In the genomic region with DNA sequence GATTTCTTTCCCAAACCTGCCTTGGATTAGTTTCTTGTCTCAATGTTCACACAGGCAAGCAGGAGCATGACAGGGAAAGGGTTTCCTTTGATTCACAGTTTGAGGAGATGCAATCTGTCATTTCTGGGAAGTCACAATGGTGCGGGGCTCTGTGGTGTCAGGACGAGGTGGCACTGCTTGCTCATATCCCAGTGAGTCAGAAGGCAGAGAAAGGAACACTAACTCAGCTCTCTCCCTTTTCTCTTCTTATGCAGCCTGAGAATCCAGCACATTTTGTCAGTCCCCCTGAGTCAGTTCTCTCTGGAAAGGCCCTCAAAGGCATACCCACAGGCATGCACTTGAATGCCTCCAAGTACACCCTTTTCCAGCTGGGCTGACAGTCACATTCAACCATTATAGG, we compare ENCODE assay signal across 32 mouse cellular contexts.
DNase-seq lines count a peak whose midpoint lies in the region; ATAC-seq and TF ChIP-seq lines count a peak whose summit lies in the region.
"Had no signal": no experiment of that assay in that cellular context is flagged by ENCODE, and none has a peak within 500 bp of the region (broad histone marks: within the 10 kb centered on the region; RNA-seq: fewer than 3 reads in every experiment).

No protein-coding gene starts in this region.

- no peak for ATAC-seq in hindbrain, embryonic 11.5 days (ENCODE audit: low FRiP score)
- ATAC-seq: hindbrain, postnatal 0 days; intestine, embryonic 15.5 days; lung, postnatal 0 days had no signal

- TF ChIP-seq CTCF in brain, embryonic 14.5 days (IDR thresholded peaks at IDR 0.05; ENCODE audit: borderline replicate concordance, extremely low read depth, insufficient read depth, insufficient read length): no peak
- no peak for TF ChIP-seq CTCF in olfactory bulb, adult 2 months (IDR thresholded peaks at IDR 0.05; ENCODE audit: insufficient read depth, low read depth, low read length)

- no peak overlapping the region for H3K4me3 ChIP-seq in olfactory bulb, adult 2 months (ENCODE audit: insufficient read depth, low read depth, low read length)
- no peak overlapping the region for H3K4me3 ChIP-seq in hindbrain, embryonic 11.5 days (ENCODE audit: low read depth, low read length)
- H3K4me3 ChIP-seq: embryonic facial prominence, embryonic 12.5 days; hindbrain, embryonic 12.5 days; intestine, embryonic 15.5 days; limb, embryonic 10.5 days; limb, embryonic 15.5 days; liver, embryonic 13.5 days; megakaryocyte, embryonic 14.5 days; neural tube, embryonic 15.5 days had no signal

- no peak overlapping the region for H3K4me2 ChIP-seq in hindbrain, embryonic 11.5 days (replicated peaks; ENCODE audit: low read depth, low read length)
- H3K4me2 ChIP-seq: embryonic facial prominence, embryonic 12.5 days; hindbrain, embryonic 12.5 days; intestine, embryonic 15.5 days; limb, embryonic 15.5 days; liver, embryonic 13.5 days; neural tube, embryonic 15.5 days had no signal

- peak overlapping the region; percentile 19 for H3K27ac ChIP-seq in olfactory bulb, adult 2 months (ENCODE audit: insufficient read depth, low read depth, low read length)
- no peak overlapping the region for H3K27ac ChIP-seq in hindbrain, embryonic 11.5 days (ENCODE audit: low read depth, low read length)
- H3K27ac ChIP-seq: embryonic facial prominence, embryonic 12.5 days; hindbrain, embryonic 12.5 days; hindbrain, postnatal 0 days; intestine, embryonic 15.5 days; kidney, postnatal 0 days; limb, embryonic 10.5 days; limb, embryonic 15.5 days; liver, embryonic 13.5 days; neural tube, embryonic 15.5 days had no signal

- no peaks in the 10 kb centered on the region for H3K9me3 ChIP-seq in hindbrain, embryonic 11.5 days (ENCODE audit: control insufficient read depth, low read length)
- H3K9me3 ChIP-seq: embryonic facial prominence, embryonic 12.5 days; hindbrain, embryonic 12.5 days; intestine, embryonic 15.5 days; limb, embryonic 10.5 days; limb, embryonic 15.5 days; liver, embryonic 13.5 days; megakaryocyte, embryonic 14.5 days; neural tube, embryonic 15.5 days had no signal

- H3K27me3 ChIP-seq in hindbrain, embryonic 11.5 days (ENCODE audit: control insufficient read depth, insufficient read depth, low read length): no peaks in the 10 kb centered on the region
- H3K27me3 ChIP-seq: embryonic facial prominence, embryonic 12.5 days; hindbrain, embryonic 12.5 days; intestine, embryonic 15.5 days; limb, embryonic 15.5 days; liver, embryonic 13.5 days; megakaryocyte, embryonic 14.5 days; neural tube, embryonic 15.5 days had no signal

- H3K36me3 ChIP-seq in hindbrain, embryonic 11.5 days (ENCODE audit: control insufficient read depth, insufficient read depth, low read length): no peaks in the 10 kb centered on the region
- H3K36me3 ChIP-seq: embryonic facial prominence, embryonic 12.5 days; hindbrain, embryonic 12.5 days; intestine, embryonic 15.5 days; limb, embryonic 10.5 days; limb, embryonic 15.5 days; liver, embryonic 13.5 days; neural tube, embryonic 15.5 days had no signal

- no peak overlapping the region for H3K9ac ChIP-seq in hindbrain, embryonic 11.5 days (ENCODE audit: low read depth, low read length)
- H3K9ac ChIP-seq: embryonic facial prominence, embryonic 12.5 days; hindbrain, embryonic 12.5 days; intestine, embryonic 15.5 days; limb, embryonic 15.5 days; liver, embryonic 13.5 days; neural tube, embryonic 15.5 days had no signal

- DNase-seq in layer of hippocampus, adult 9-11 months: peak; percentile 5
- no peak for DNase-seq in layer of hippocampus, adult 9-10 months (ENCODE audit: low spot score)
- peak; percentile 9 for DNase-seq in retina, postnatal 1 day
- DNase-seq in retina, embryonic 14.5 days (ENCODE audit: low spot score): no peak
- peak; percentile 37 for DNase-seq in brain, embryonic 14.5 days (ENCODE audit: low read depth)
- DNase-seq in hindbrain, embryonic 11.5 days (ENCODE audit: low spot score): no peak
- DNase-seq: adrenal gland, adult 8-10 months; B cell, adult 2 months; cerebellum, adult 11 months; cerebellum, adult 9-10 months; cerebellum, postnatal 36 days; gastrocnemius, postnatal 14 days; heart, postnatal 14 days; kidney, adult 8-10 months; kidney, postnatal 4 days; liver, embryonic 13.5 days; lung, adult 18-20 months; lung, postnatal 4 days; right cerebral cortex, postnatal 25 days; spleen, adult 18-20 months; thymus, postnatal 14 days had no signal

- WGBS in olfactory bulb, adult 2 months: 47% methylated on average over 2 of the region's 2 CpGs
- 80% methylated on average over 2 of the region's 2 CpGs for WGBS in hindbrain, embryonic 11.5 days

- H3K4me1 ChIP-seq in olfactory bulb, adult 2 months (ENCODE audit: control insufficient read depth, insufficient read depth, low read length): no peaks in the 10 kb centered on the region
- H3K4me1 ChIP-seq in hindbrain, embryonic 11.5 days (replicated peaks; ENCODE audit: control insufficient read depth, insufficient read depth, low read length): no peaks in the 10 kb centered on the region
- H3K4me1 ChIP-seq: embryonic facial prominence, embryonic 12.5 days; hindbrain, embryonic 12.5 days; intestine, embryonic 15.5 days; limb, embryonic 15.5 days; liver, embryonic 13.5 days; megakaryocyte, embryonic 14.5 days; neural tube, embryonic 15.5 days had no signal

- TF ChIP-seq POLR2A in brain, embryonic 14.5 days (IDR thresholded peaks at IDR 0.05; ENCODE audit: borderline replicate concordance, extremely low read depth, insufficient read depth, insufficient read length, poor library complexity, severe bottlenecking): no peak
- no peak for TF ChIP-seq POLR2A in olfactory bulb, adult 2 months (IDR thresholded peaks at IDR 0.05; ENCODE audit: insufficient read depth, low read depth, low read length)

Comparison
In these comparisons a context has a peak if more than half of its experiments do, and no peak if none do; other contexts are left out.
1. DNase-seq: peak in layer of hippocampus, adult 9-11 months (single experiment), retina, postnatal 1 day (single experiment) and brain, embryonic 14.5 days (single experiment); none in layer of hippocampus, adult 9-10 months (single experiment), retina, embryonic 14.5 days (single experiment) and hindbrain, embryonic 11.5 days (single experiment).